12 mouse cellular contexts compared by ENCODE assay signal in genomic region chr12:117721748-117722150, GRCm38 (mm10).
DNase-seq lines count a peak whose midpoint lies in the region; ATAC-seq lines count a peak whose summit lies in the region.
"Had no signal": no experiment of that assay in that cellular context is flagged by ENCODE, and none has a peak within 500 bp of the region (broad histone marks: within the 10 kb centered on the region; RNA-seq: fewer than 3 reads in every experiment).

No protein-coding gene starts in this region.

- no peak for DNase-seq in heart, adult 11 months
- no peak for DNase-seq in embryonic facial prominence, embryonic 10.5 days (ENCODE audit: low spot score)
- DNase-seq in urinary bladder, postnatal 25 days (ENCODE audit: low spot score) = no peak
- DNase-seq in thymus, postnatal 14 days = no peak
- no peak for DNase-seq in left cerebral cortex, adult 9 months (ENCODE audit: low spot score in 2 of 2)
- DNase-seq: adrenal gland, adult 2 months; layer of hippocampus, postnatal 36 days; right cerebral cortex, postnatal 4 days had no signal

- peaks cover 9% of the 10 kb centered on the region; the same call in 1 of the 2 replicates for H3K36me3 ChIP-seq in heart, embryonic 12.5 days
- H3K36me3 ChIP-seq in embryonic facial prominence, embryonic 10.5 days (replicated peaks) = no peaks in the 10 kb centered on the region
- no peaks in the 10 kb centered on the region for H3K36me3 ChIP-seq in intestine, embryonic 15.5 days
- H3K36me3 ChIP-seq in midbrain, embryonic 16.5 days (ENCODE audit: control insufficient read depth, insufficient read depth, low read length) = peaks cover 3% of the 10 kb centered on the region

- no peaks in the 10 kb centered on the region for H3K27me3 ChIP-seq in heart, embryonic 12.5 days (replicated peaks)
- H3K27me3 ChIP-seq in embryonic facial prominence, embryonic 10.5 days (replicated peaks; ENCODE audit: low read depth, poor library complexity, severe bottlenecking) = no peaks in the 10 kb centered on the region
- no peaks in the 10 kb centered on the region for H3K27me3 ChIP-seq in intestine, embryonic 15.5 days (replicated peaks)
- H3K27me3 ChIP-seq in midbrain, embryonic 16.5 days (ENCODE audit: control insufficient read depth, insufficient read depth, low read depth, low read length) = no peaks in the 10 kb centered on the region
- H3K27me3 ChIP-seq: heart, embryonic 13.5 days had no signal

- H3K4me3 ChIP-seq in heart, embryonic 12.5 days = no peak overlapping the region
- no peak overlapping the region for H3K4me3 ChIP-seq in embryonic facial prominence, embryonic 10.5 days
- H3K4me3 ChIP-seq in intestine, embryonic 15.5 days (replicated peaks) = no peak overlapping the region
- no peak overlapping the region for H3K4me3 ChIP-seq in midbrain, embryonic 16.5 days (ENCODE audit: low read depth, low read length)
- H3K4me3 ChIP-seq: heart, embryonic 13.5 days had no signal

- ATAC-seq in heart, embryonic 12.5 days (ENCODE audit: insufficient number of reproducible peaks, low FRiP score) = peak; percentile 53; the same call in 1 of the 2 replicates
- peak; percentile 94 for ATAC-seq in intestine, embryonic 15.5 days
- ATAC-seq in midbrain, embryonic 16.5 days = peak; percentile 52

- WGBS in heart, embryonic 12.5 days = 41% methylated on average over 6 of the region's 6 CpGs
- 76% methylated on average over 6 of the region's 6 CpGs for WGBS in embryonic facial prominence, embryonic 10.5 days
- 25% methylated on average over 6 of the region's 6 CpGs for WGBS in intestine, embryonic 15.5 days
- WGBS in midbrain, embryonic 16.5 days = 14% methylated on average over 6 of the region's 6 CpGs

- H3K9ac ChIP-seq in heart, embryonic 12.5 days = 0 out of 2 replicates have a peak overlapping the region, but pooled peaks have one; percentile 12
- no peak overlapping the region for H3K9ac ChIP-seq in intestine, embryonic 15.5 days
- H3K9ac ChIP-seq in midbrain, embryonic 16.5 days (ENCODE audit: low read depth, low read length) = no peak overlapping the region
- H3K9ac ChIP-seq: heart, embryonic 13.5 days had no signal

- no peaks in the 10 kb centered on the region for H3K9me3 ChIP-seq in heart, embryonic 12.5 days (replicated peaks)
- H3K9me3 ChIP-seq in embryonic facial prominence, embryonic 10.5 days = no peaks in the 10 kb centered on the region
- H3K9me3 ChIP-seq in intestine, embryonic 15.5 days = no peaks in the 10 kb centered on the region
- no peaks in the 10 kb centered on the region for H3K9me3 ChIP-seq in midbrain, embryonic 16.5 days (replicated peaks; ENCODE audit: control insufficient read depth, low read length, poor library complexity, severe bottlenecking)
- H3K9me3 ChIP-seq: heart, embryonic 13.5 days had no signal

- no peak overlapping the region for H3K27ac ChIP-seq in heart, embryonic 12.5 days (ENCODE audit: poor library complexity, severe bottlenecking)
- peak overlapping the region; percentile 24; the same call in 1 of the 2 replicates for H3K27ac ChIP-seq in embryonic facial prominence, embryonic 10.5 days (replicated peaks)
- H3K27ac ChIP-seq in intestine, embryonic 15.5 days = no peak overlapping the region
- H3K27ac ChIP-seq in midbrain, embryonic 16.5 days (ENCODE audit: low read length) = peak overlapping the region; percentile 60

- peaks cover 20% of the 10 kb centered on the region for H3K4me1 ChIP-seq in heart, embryonic 12.5 days (replicated peaks)
- H3K4me1 ChIP-seq in embryonic facial prominence, embryonic 10.5 days = peaks cover 16% of the 10 kb centered on the region
- 0 out of 2 replicates have a peak, but pooled peaks cover 4% of the 10 kb centered on the region for H3K4me1 ChIP-seq in intestine, embryonic 15.5 days (replicated peaks)
- H3K4me1 ChIP-seq in midbrain, embryonic 16.5 days (ENCODE audit: control insufficient read depth, insufficient read depth, low read length) = peaks cover 13% of the 10 kb centered on the region

- no peak overlapping the region for H3K4me2 ChIP-seq in heart, embryonic 12.5 days
- H3K4me2 ChIP-seq in intestine, embryonic 15.5 days (replicated peaks) = no peak overlapping the region
- H3K4me2 ChIP-seq in midbrain, embryonic 16.5 days (ENCODE audit: low read length) = no peak overlapping the region
- H3K4me2 ChIP-seq: heart, embryonic 13.5 days had no signal

Comparison
In these comparisons a context has a peak if more than half of its experiments do, and no peak if none do; other contexts are left out.
1. H3K27ac ChIP-seq: peak in embryonic facial prominence, embryonic 10.5 days (single experiment) and midbrain, embryonic 16.5 days (single experiment); none in heart, embryonic 12.5 days (single experiment) and intestine, embryonic 15.5 days (single experiment).
2. Peak in every context shown above with its lines, with median percentiles within 50 percentile points of each other: ATAC-seq.